ENCODE assay signal across 32 mouse cellular contexts in genomic region chr12:98544545-98545250, GRCm38 (mm10). TPM values are rescaled to one million over a fixed set of nuclear protein-coding genes. Genes with fewer than 3 reads are reported as not detected.
DNase-seq lines count a peak whose midpoint lies in the region; ATAC-seq and TF ChIP-seq lines count a peak whose summit lies in the region.
"Had no signal": no experiment of that assay in that cellular context is flagged by ENCODE, and none has a peak within 500 bp of the region (broad histone marks: within the 10 kb centered on the region; RNA-seq: fewer than 3 reads in every experiment).

No protein-coding gene starts in this region.

- no peak overlapping the region for H3K4me3 ChIP-seq in forebrain, embryonic 15.5 days
- no peak overlapping the region for H3K4me3 ChIP-seq in forebrain, embryonic 14.5 days (ENCODE audit: low read depth, low read length)
- H3K4me3 ChIP-seq in heart, embryonic 10.5 days, result no peak overlapping the region
- no peak overlapping the region for H3K4me3 ChIP-seq in left cerebral cortex, adult 2 months
- H3K4me3 ChIP-seq: embryonic facial prominence, embryonic 12.5 days; heart, adult 2 months had no signal

- ATAC-seq in forebrain, embryonic 15.5 days (replicated peaks), result no peak; the same call in 1 of the 2 replicates
- no peak for ATAC-seq in forebrain, embryonic 14.5 days
- ATAC-seq in megakaryocyte, adult 5-6 weeks (ENCODE audit: poor library complexity, severe bottlenecking), result no peak
- ATAC-seq: inflammation-experienced regulatory T-cells, adult 6 months had no signal

- peaks cover 5% of the 10 kb centered on the region; the same call in 1 of the 2 replicates for H3K36me3 ChIP-seq in forebrain, embryonic 15.5 days
- peaks cover 4% of the 10 kb centered on the region; the same call in 1 of the 2 replicates for H3K36me3 ChIP-seq in forebrain, embryonic 14.5 days (ENCODE audit: control insufficient read depth, insufficient read depth, low read length)
- H3K36me3 ChIP-seq in heart, embryonic 10.5 days, result no peaks in the 10 kb centered on the region
- H3K36me3 ChIP-seq: embryonic facial prominence, embryonic 12.5 days had no signal

- no peak overlapping the region for H3K4me2 ChIP-seq in forebrain, embryonic 15.5 days (replicated peaks)
- no peak overlapping the region for H3K4me2 ChIP-seq in forebrain, embryonic 14.5 days (ENCODE audit: low read length)
- H3K4me2 ChIP-seq: embryonic facial prominence, embryonic 12.5 days had no signal

- 76% methylated on average over 9 of the region's 9 CpGs for WGBS in forebrain, embryonic 15.5 days
- 77% methylated on average over 9 of the region's 9 CpGs for WGBS in forebrain, embryonic 14.5 days
- 89% methylated on average over 9 of the region's 9 CpGs for WGBS in heart, embryonic 10.5 days

- no peaks in the 10 kb centered on the region for H3K9me3 ChIP-seq in forebrain, embryonic 15.5 days
- no peaks in the 10 kb centered on the region for H3K9me3 ChIP-seq in forebrain, embryonic 14.5 days (replicated peaks; ENCODE audit: control insufficient read depth, low read length)
- no peaks in the 10 kb centered on the region for H3K9me3 ChIP-seq in heart, embryonic 10.5 days
- H3K9me3 ChIP-seq: embryonic facial prominence, embryonic 12.5 days had no signal

- intact Hi-C loops in left cerebral cortex, adult 2 months (cut with DNase I), result loop anchor here (2.0 kb wide), 1 partner anchor 28 kb away; no protein-coding TSS in a partner anchor
- intact Hi-C loops in left cerebral cortex, postnatal 4 days (cut with DNase I), result no loop called here

- peak overlapping the region; percentile 74 for H3K27ac ChIP-seq in forebrain, embryonic 15.5 days (replicated peaks)
- no peak overlapping the region for H3K27ac ChIP-seq in forebrain, embryonic 14.5 days (ENCODE audit: low read depth, low read length)
- no peak overlapping the region for H3K27ac ChIP-seq in heart, embryonic 10.5 days
- peak overlapping the region; percentile 37; the same call in 1 of the 2 replicates for H3K27ac ChIP-seq in left cerebral cortex, adult 2 months
- H3K27ac ChIP-seq: embryonic facial prominence, embryonic 12.5 days; heart, adult 2 months; liver, embryonic 14.5 days; macrophage had no signal

- TF ChIP-seq CTCF in left cerebral cortex, adult 2 months (IDR thresholded peaks at IDR 0.05), result no peak

- DNase-seq in forebrain, embryonic 14.5 days (ENCODE audit: low spot score), result no peak
- peak; percentile 63 for DNase-seq in heart, embryonic 10.5 days (ENCODE audit: low spot score)
- DNase-seq in heart, adult 8-10 months (ENCODE audit: low spot score), result no peak
- DNase-seq in left cerebral cortex, adult 2 months (ENCODE audit: extremely low spot score in 1 of 2, low spot score in 2 of 2), result no peak
- no peak for DNase-seq in left cerebral cortex, postnatal 4 days
- DNase-seq: adrenal gland, postnatal 10 days; cerebellum, adult 11 months; cerebellum, adult 9-11 months; embryo, embryonic 11 days; gastrocnemius, postnatal 36 days; heart, adult 2 months; heart, postnatal 14 days; kidney, adult 11 months; kidney, postnatal 14 days; liver; lung, adult 2 months; lung, postnatal 10 days; midbrain, embryonic 14.5 days; retina, postnatal 1 day; spleen, adult 18-20 months; thymus, adult 18-20 months; thymus, postnatal 25 days had no signal

- no peaks in the 10 kb centered on the region for H3K27me3 ChIP-seq in forebrain, embryonic 15.5 days
- H3K27me3 ChIP-seq in forebrain, embryonic 14.5 days (replicated peaks; ENCODE audit: control insufficient read depth, insufficient read depth, low read length), result no peaks in the 10 kb centered on the region
- no peaks in the 10 kb centered on the region for H3K27me3 ChIP-seq in heart, embryonic 10.5 days (ENCODE audit: insufficient read depth, poor library complexity, severe bottlenecking)
- H3K27me3 ChIP-seq: embryonic facial prominence, embryonic 12.5 days; Patski had no signal

- H3K9ac ChIP-seq in forebrain, embryonic 15.5 days (replicated peaks), result no peak overlapping the region
- H3K9ac ChIP-seq in forebrain, embryonic 14.5 days (ENCODE audit: low read length), result no peak overlapping the region
- H3K9ac ChIP-seq: embryonic facial prominence, embryonic 12.5 days; liver, embryonic 14.5 days had no signal

- peaks cover 35% of the 10 kb centered on the region for H3K4me1 ChIP-seq in forebrain, embryonic 15.5 days
- H3K4me1 ChIP-seq in forebrain, embryonic 14.5 days (ENCODE audit: control insufficient read depth, insufficient read depth, low read length), result no peaks in the 10 kb centered on the region
- H3K4me1 ChIP-seq in heart, embryonic 10.5 days, result no peaks in the 10 kb centered on the region
- H3K4me1 ChIP-seq: embryonic facial prominence, embryonic 12.5 days had no signal

RNA-seq across cellular contexts. Expression of gene Kcnk10, which starts 33.4 kb away (rescaled TPM):
- 51.7 and 52.1 TPM in 2 replicates for polyA plus RNA-seq in forebrain, embryonic 15.5 days (2015; fragmentation: Nextera tagmentation; extraction: Ambion mirVana)
- 39.5 and 58.9 TPM in 2 replicates for polyA plus RNA-seq in forebrain, embryonic 14.5 days (2014; fragmentation: Nextera tagmentation; extraction: Ambion mirVana)
- polyA plus RNA-seq in heart, embryonic 10.5 days (2016; fragmentation: Nextera tagmentation; extraction: Ambion mirVana), result 0.28 and 0.62 TPM in 2 replicates
- total RNA-seq in heart, adult 8-10 months (2022), result under 1 TPM in 1 of 4 experiments, not detected in 3; 0.20 TPM
- total RNA-seq in left cerebral cortex, adult 2 months (2021), result 10 to 100 TPM; 15.9 to 18.1 TPM
- 10 to 100 TPM; 78.7 to 81.0 TPM for total RNA-seq in left cerebral cortex, postnatal 4 days (2021)
- 0.33 TPM in 1 of 2 replicates, not detected in the other for total RNA-seq in megakaryocyte, adult 5-6 weeks (2015)
- 0.11 and 0.37 TPM in 2 replicates for total RNA-seq in megakaryocyte, adult 5-6 weeks (2017)
- total RNA-seq: gastrocnemius, adult 18-20 months; gastrocnemius, postnatal 36 days; heart, adult 2 months; heart, postnatal 14 days; MEL had no signal
- polyA plus RNA-seq: inflammation-experienced regulatory T-cells, adult 6 months; limb, embryonic 11.5 days; liver, embryonic 14.5 days; macrophage had no signal

Comparison
In these comparisons a context has a peak if more than half of its experiments do, and no peak if none do; other contexts are left out.
1. H3K27ac ChIP-seq: peak in forebrain, embryonic 15.5 days (single experiment) and left cerebral cortex, adult 2 months (single experiment); none in forebrain, embryonic 14.5 days (single experiment) and heart, embryonic 10.5 days (single experiment).
2. RNA of gene Kcnk10, which starts 33.4 kb away (total RNA-seq): 78.7 to 81.0 TPM in left cerebral cortex, postnatal 4 days and 15.9 to 18.1 TPM in left cerebral cortex, adult 2 months; 0.11 to 0.37 TPM in megakaryocyte, adult 5-6 weeks and 0.20 TPM in heart, adult 8-10 months; every median in the first group is over 10 times any median in the second.